Mouse (Mus musculus) bone marrow, adult 2 months (tissue): ENCODE measurements around the gene Kcnk13. TPM values are rescaled to one million over a fixed set of nuclear protein-coding genes. Genes with fewer than 3 reads are reported as not detected.

Source experiments
- H3K27ac ChIP-seq: fragments of 200-500 bp; 2 replicates; pipeline ENCODE4 v1.5.1; 2012; ENCODE audit warnings: low read depth, mild to moderate bottlenecking, control low read depth, inconsistent platforms, low read length; ENCODE audit not compliant: control insufficient read depth, poor library complexity, insufficient read depth
- H3K4me1 ChIP-seq: fragments of 200-500 bp; 2 replicates; pipeline ENCODE4 v1.6.1; 2011; ENCODE audit warnings: low read length; ENCODE audit not compliant: control insufficient read depth, insufficient read depth
- H3K4me3 ChIP-seq: fragments of 200-500 bp; replicated peaks from 2 replicates; pipeline ENCODE3; 2011; ENCODE audit warnings: mild to moderate bottlenecking, low read depth, low read length, control low read depth; ENCODE audit not compliant: control insufficient read depth
- CTCF ChIP-seq: fragments of 200-500 bp; IDR thresholded peaks from 2 replicates; pipeline ENCODE4 v1.5.1; 2011; ENCODE audit warnings: low read length, control low read depth; ENCODE audit not compliant: control insufficient read depth, insufficient read depth
- POLR2A ChIP-seq: fragments of 200-500 bp; IDR thresholded peaks from 2 replicates; pipeline ENCODE4 v1.6.1; 2011; ENCODE audit warnings: low read depth, mild to moderate bottlenecking, control low read depth, low read length, borderline replicate concordance; ENCODE audit not compliant: control insufficient read depth
- WGBS: fragments of 180-500 bp; shearing (Covaris S2); methylation state at CpG from one replicate; pipeline ENCODE4 v1.1.7; 2018; 5-methylcytosine and 5-hydroxymethylcytosine counted together
- polyA plus RNA-seq: library from polyadenylated mRNA; stranded (reverse); fragments of >200 nt; gene quantifications from 2 replicates; pipeline ENCODE4 v1.2.4, GENCODE M21; 2011; ENCODE audit warnings: low replicate concordance; ENCODE audit not compliant: missing spikeins, insufficient read depth, insufficient read length

Kcnk13 gene
- polyA plus RNA-seq, 1 experiment: 0.82 TPM

GRCm38 (mm10) chr12:99932245-99932644, 32.1 kb upstream of the Kcnk13 start:
- WGBS: 85% methylated on average over 4 of the region's 4 CpGs

GRCm38 (mm10) chr12:99933630-99934029, 30.7 kb upstream of the Kcnk13 start:
- no peaks in the 10 kb centered on the region; the same call in 1 of the 2 replicates for H3K4me1 ChIP-seq
- WGBS: 86% methylated on average over 3 of the region's 3 CpGs
- no peak overlapping the region for H3K4me3 ChIP-seq
- no peak for TF ChIP-seq CTCF
- TF ChIP-seq POLR2A: no peak
- H3K27ac ChIP-seq: no peak overlapping the region

More at GRCm38 (mm10) chr12:99932245-99932644, 32.1 kb upstream of the Kcnk13 start:
- H3K4me3 ChIP-seq: no peak overlapping the region
- no peaks in the 10 kb centered on the region; the same call in 1 of the 2 replicates for H3K4me1 ChIP-seq
- no peak overlapping the region for H3K27ac ChIP-seq
- TF ChIP-seq CTCF (no peak), POLR2A (no peak)

- no peak for TF ChIP-seq CTCF
- no peak for TF ChIP-seq POLR2A
- H3K27ac ChIP-seq: no peak overlapping the region
- H3K4me3 ChIP-seq: no peak overlapping the region
- H3K4me1 ChIP-seq: no peaks in the 10 kb centered on the region
- 88% methylated on average over 8 of the region's 8 CpGs for WGBS
Measured at GRCm38 (mm10) chr12:99935403-99935802, 28.9 kb upstream of the Kcnk13 start.

GRCm38 (mm10) chr12:99938476-99938875, 25.8 kb upstream of the Kcnk13 start:
- TF ChIP-seq CTCF (no peak), POLR2A (no peak)
- 84% methylated on average over 4 of the region's 4 CpGs for WGBS
- H3K4me1 ChIP-seq: peaks cover 2% of the 10 kb centered on the region
- H3K4me3 ChIP-seq: no peak overlapping the region
- no peak overlapping the region for H3K27ac ChIP-seq

- TF ChIP-seq CTCF: no peak
- TF ChIP-seq POLR2A: no peak
- H3K4me3 ChIP-seq: no peak overlapping the region
- WGBS: 86% methylated on average over 6 of the region's 6 CpGs
- no peak overlapping the region for H3K27ac ChIP-seq
- peaks cover 2% of the 10 kb centered on the region for H3K4me1 ChIP-seq
Measured at GRCm38 (mm10) chr12:99939179-99939578, 25.1 kb upstream of the Kcnk13 start.

- TF ChIP-seq POLR2A (no peak), CTCF (no peak)
- Histone ChIP-seq H3K27ac (no peak overlapping the region), H3K4me1 (peaks cover 2% of the 10 kb centered on the region), H3K4me3 (no peak overlapping the region)
- WGBS: 86% methylated on average over 7 of the region's 7 CpGs
Measured at GRCm38 (mm10) chr12:99940704-99941103, 23.6 kb upstream of the Kcnk13 start.

GRCm38 (mm10) chr12:99942441-99942840, 21.9 kb upstream of the Kcnk13 start:
- no peak for TF ChIP-seq CTCF
- no peak for TF ChIP-seq POLR2A
- 11% methylated on average over 8 of the region's 8 CpGs for WGBS
- peak overlapping the region; percentile 49 for H3K27ac ChIP-seq
- H3K4me3 ChIP-seq: no peak overlapping the region
- H3K4me1 ChIP-seq: peaks cover 2% of the 10 kb centered on the region

GRCm38 (mm10) chr12:99952928-99953327, 11.4 kb upstream of the Kcnk13 start:
- peaks cover 8% of the 10 kb centered on the region for H3K4me1 ChIP-seq
- TF ChIP-seq POLR2A (no peak), CTCF (peak; percentile 69)
- 76% methylated on average over 7 of the region's 7 CpGs for WGBS
- H3K4me3 ChIP-seq: no peak overlapping the region
- H3K27ac ChIP-seq: no peak overlapping the region; the same call in 1 of the 2 replicates

GRCm38 (mm10) chr12:99956411-99956810, 7.9 kb upstream of the Kcnk13 start:
- no peak for TF ChIP-seq CTCF
- no peak for TF ChIP-seq POLR2A
- WGBS: 6% methylated on average over 7 of the region's 7 CpGs
- peaks cover 8% of the 10 kb centered on the region for H3K4me1 ChIP-seq
- 0 out of 2 replicates have a peak overlapping the region, but pooled peaks have one; percentile 30 for H3K27ac ChIP-seq
- H3K4me3 ChIP-seq: no peak overlapping the region
